9 mouse cellular contexts compared by ENCODE assay signal in genomic region chr13:97249507-97250078, GRCm38 (mm10). TPM values are rescaled to one million over a fixed set of nuclear protein-coding genes. Genes with fewer than 3 reads are reported as not detected.
DNase-seq lines count a peak whose midpoint lies in the region; ATAC-seq lines count a peak whose summit lies in the region.
"Had no signal": no experiment of that assay in that cellular context is flagged by ENCODE, and none has a peak within 500 bp of the region (broad histone marks: within the 10 kb centered on the region; RNA-seq: fewer than 3 reads in every experiment).

No protein-coding gene starts in this region.

- H3K27ac ChIP-seq in heart, embryonic 11.5 days (ENCODE audit: low read depth, low read length), result peak overlapping the region; percentile 46; the same call in 1 of the 2 replicates
- peak overlapping the region; percentile 91 for H3K27ac ChIP-seq in forebrain, embryonic 13.5 days
- H3K27ac ChIP-seq in midbrain, embryonic 11.5 days (ENCODE audit: low read depth, low read length), result peak overlapping the region; percentile 76; the same call in 1 of the 2 replicates

- no peak overlapping the region for H3K4me3 ChIP-seq in heart, embryonic 11.5 days (ENCODE audit: low read depth, low read length)
- H3K4me3 ChIP-seq in forebrain, embryonic 13.5 days, result peak overlapping the region; percentile 99
- H3K4me3 ChIP-seq in midbrain, embryonic 11.5 days (ENCODE audit: low read depth, low read length), result no peak overlapping the region

- H3K4me2 ChIP-seq in heart, embryonic 11.5 days, result no peak overlapping the region
- H3K4me2 ChIP-seq in forebrain, embryonic 13.5 days, result peak overlapping the region; percentile 85
- H3K4me2 ChIP-seq in midbrain, embryonic 11.5 days, result peak overlapping the region; percentile 28
- H3K4me2 ChIP-seq: lung, embryonic 14.5 days had no signal

- peaks cover 32% of the 10 kb centered on the region for H3K4me1 ChIP-seq in heart, embryonic 11.5 days (ENCODE audit: control insufficient read depth, insufficient read depth, low read length)
- H3K4me1 ChIP-seq in forebrain, embryonic 13.5 days, result peaks cover 99% of the 10 kb centered on the region
- peaks cover 88% of the 10 kb centered on the region for H3K4me1 ChIP-seq in midbrain, embryonic 11.5 days (ENCODE audit: control insufficient read depth, insufficient read depth, low read length)

- no peaks in the 10 kb centered on the region for H3K27me3 ChIP-seq in heart, embryonic 11.5 days (ENCODE audit: control insufficient read depth, insufficient read depth, low read length)
- no peaks in the 10 kb centered on the region for H3K27me3 ChIP-seq in forebrain, embryonic 13.5 days
- peaks cover 2% of the 10 kb centered on the region; the same call in 1 of the 2 replicates for H3K27me3 ChIP-seq in midbrain, embryonic 11.5 days (ENCODE audit: control insufficient read depth, insufficient read depth, low read length)

- no peak for DNase-seq in heart, adult 8-10 months (ENCODE audit: low spot score)
- peak; percentile 31 for DNase-seq in CD4-positive, CD25-positive, alpha-beta regulatory T cell, adult 2 months (ENCODE audit: low read depth, low spot score)
- DNase-seq in midbrain, embryonic 11.5 days (ENCODE audit: low spot score, missing footprints), result peak; percentile 88
- DNase-seq in cerebellum, adult 9-10 months, result no peak
- no peak for DNase-seq in frontal cortex, postnatal 14 days (ENCODE audit: low spot score in 2 of 2)
- no peak for DNase-seq in cerebellum, postnatal 4 days (ENCODE audit: low spot score in 2 of 2)

- ATAC-seq in heart, embryonic 11.5 days (replicated peaks; ENCODE audit: insufficient number of reproducible peaks, low FRiP score, low TSS enrichment), result no peak
- ATAC-seq in forebrain, embryonic 13.5 days, result no peak
- ATAC-seq in midbrain, embryonic 11.5 days (ENCODE audit: low FRiP score), result no peak

- no peaks in the 10 kb centered on the region for H3K9me3 ChIP-seq in heart, embryonic 11.5 days (replicated peaks; ENCODE audit: control insufficient read depth, low read length)
- H3K9me3 ChIP-seq in forebrain, embryonic 13.5 days (replicated peaks), result no peaks in the 10 kb centered on the region
- no peaks in the 10 kb centered on the region for H3K9me3 ChIP-seq in midbrain, embryonic 11.5 days (ENCODE audit: control insufficient read depth, low read length)

- H3K36me3 ChIP-seq in heart, embryonic 11.5 days (ENCODE audit: control insufficient read depth, insufficient read depth, low read length), result peaks cover 19% of the 10 kb centered on the region
- peaks cover 84% of the 10 kb centered on the region for H3K36me3 ChIP-seq in forebrain, embryonic 13.5 days (ENCODE audit: poor library complexity, severe bottlenecking)
- peaks cover 33% of the 10 kb centered on the region for H3K36me3 ChIP-seq in midbrain, embryonic 11.5 days (ENCODE audit: control insufficient read depth, insufficient read depth, low read length)

- H3K9ac ChIP-seq in heart, embryonic 11.5 days (ENCODE audit: low read depth, low read length), result no peak overlapping the region
- peak overlapping the region; percentile 55 for H3K9ac ChIP-seq in forebrain, embryonic 13.5 days
- H3K9ac ChIP-seq in midbrain, embryonic 11.5 days (ENCODE audit: low read length), result no peak overlapping the region
- H3K9ac ChIP-seq: lung, embryonic 14.5 days had no signal

- WGBS in heart, embryonic 11.5 days (ENCODE audit: insufficient replicate concordance), result 64% methylated on average over 5 of the region's 5 CpGs
- 32% methylated on average over 5 of the region's 5 CpGs for WGBS in forebrain, embryonic 13.5 days
- WGBS in midbrain, embryonic 11.5 days, result 52% methylated on average over 5 of the region's 5 CpGs

RNA-seq across cellular contexts. Expression of gene Enc1, which starts 8.7 kb away (rescaled TPM):
- 5.4 and 6.3 TPM in 2 replicates for polyA plus RNA-seq in heart, embryonic 11.5 days (2014; fragmentation: Nextera tagmentation; extraction: Ambion mirVana)
- total RNA-seq in heart, adult 8-10 months (2022), result 1 to 10 TPM; 3.6 to 7.0 (median 4.7) TPM
- polyA plus RNA-seq in forebrain, embryonic 13.5 days (2015; fragmentation: Nextera tagmentation; extraction: Ambion mirVana), result 44.4 and 45.2 TPM in 2 replicates
- 18.4 and 19.8 TPM in 2 replicates for polyA plus RNA-seq in midbrain, embryonic 11.5 days (2014; fragmentation: Nextera tagmentation; extraction: Ambion mirVana)

RNA-seq across cellular contexts. Expression of gene Hexb, which starts 51.4 kb away (rescaled TPM):
- polyA plus RNA-seq in heart, embryonic 11.5 days (2014; fragmentation: Nextera tagmentation; extraction: Ambion mirVana), result 31.5 and 32.3 TPM in 2 replicates
- 10 to 100 TPM; 20.9 to 25.2 (median 22.4) TPM for total RNA-seq in heart, adult 8-10 months (2022)
- 21.4 and 21.6 TPM in 2 replicates for polyA plus RNA-seq in forebrain, embryonic 13.5 days (2015; fragmentation: Nextera tagmentation; extraction: Ambion mirVana)
- 25.8 and 26.1 TPM in 2 replicates for polyA plus RNA-seq in midbrain, embryonic 11.5 days (2014; fragmentation: Nextera tagmentation; extraction: Ambion mirVana)

Comparison
In these comparisons a context has a peak if more than half of its experiments do, and no peak if none do; other contexts are left out.
1. DNase-seq: peak in CD4-positive, CD25-positive, alpha-beta regulatory T cell, adult 2 months (single experiment) and midbrain, embryonic 11.5 days (single experiment); none in heart, adult 8-10 months (single experiment), cerebellum, adult 9-10 months (single experiment), frontal cortex, postnatal 14 days (0 of 2) and cerebellum, postnatal 4 days (0 of 2).
2. Peak in every context shown above with its lines, with median percentiles within 50 percentile points of each other: H3K27ac ChIP-seq.